Mouse (Mus musculus) CH12.LX (cell line): ENCODE measurements around the gene Rapgef2.

Experiments
- CTCF ChIP-seq, 2 experiments: IDR thresholded peaks in 1 of 2; conservative IDR thresholded peaks in 1 of 2; 2 replicates each; pipeline ENCODE4 v1.5.1; 2011 to 2012; ENCODE audit warnings: low read depth in 2 of 2, low read length in 2 of 2, improper control_type of control experiment in 1 of 2, inconsistent platforms in 1 of 2, mild to moderate bottlenecking in 1 of 2, moderate library complexity in 1 of 2
- EP300 ChIP-seq: IDR thresholded peaks from 2 replicates; pipeline ENCODE4 v1.6.1; 2011; ENCODE audit warnings: low read length, improper control_type of control experiment
- HCFC1 ChIP-seq: IDR thresholded peaks from 2 replicates; pipeline ENCODE4 v1.6.1; 2012; ENCODE audit warnings: low read depth, mild to moderate bottlenecking, inconsistent platforms, low read length, improper control_type of control experiment
- JUN ChIP-seq: IDR thresholded peaks from 2 replicates; pipeline ENCODE4 v1.6.1; 2011; ENCODE audit warnings: low read depth, mild to moderate bottlenecking, low read length, improper control_type of control experiment, moderate library complexity; ENCODE audit not compliant: insufficient read depth
- MEF2A ChIP-seq: IDR thresholded peaks from 2 replicates; pipeline ENCODE4 v1.6.1; 2014; ENCODE audit warnings: low read depth, mild to moderate bottlenecking, inconsistent platforms, low read length, improper control_type of control experiment, borderline replicate concordance
- POLR2A ChIP-seq: IDR thresholded peaks from 2 replicates; pipeline ENCODE4 v1.6.1; 2011; ENCODE audit warnings: low read depth, mild to moderate bottlenecking, improper control_type of control experiment, low read length
- POLR2AphosphoS2 ChIP-seq: IDR thresholded peaks from 2 replicates; pipeline ENCODE4 v1.6.1; 2011; ENCODE audit warnings: low read depth, low read length, improper control_type of control experiment
- ZMIZ1 ChIP-seq: IDR thresholded peaks from 2 replicates; pipeline ENCODE4 v1.6.1; 2012; ENCODE audit warnings: low read depth, mild to moderate bottlenecking, inconsistent platforms, low read length, improper control_type of control experiment
- ZNF384 ChIP-seq: IDR thresholded peaks from 2 replicates; pipeline ENCODE4 v1.6.1; 2012; ENCODE audit warnings: low read depth, low read length, improper control_type of control experiment, inconsistent platforms

DNA sequence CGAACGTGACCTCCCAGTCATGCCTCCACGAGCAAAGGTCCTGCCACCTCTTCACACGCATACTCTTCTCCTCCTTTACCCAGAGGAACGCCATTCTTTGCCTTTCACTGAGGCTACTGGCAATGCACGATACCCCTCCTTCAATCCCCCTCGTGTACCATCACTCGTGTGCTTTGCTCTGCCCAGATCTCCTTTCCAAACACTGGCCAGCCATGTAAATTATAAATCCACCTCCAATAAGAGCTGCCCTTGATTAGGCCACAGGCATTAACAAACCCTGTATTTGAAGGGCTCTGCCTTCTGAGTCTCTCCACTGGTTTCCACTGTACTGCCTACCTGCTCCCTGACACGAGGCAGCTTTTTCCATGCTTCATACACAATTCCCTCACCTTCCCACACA lies 94.3 kb downstream of the Rapgef2 start:
- TF ChIP-seq ZMIZ1 (no peak), HCFC1 (no peak), CTCF (conservative IDR thresholded peaks at IDR 0.05 in 1 of 2, IDR thresholded peaks at IDR 0.05 in 1 of 2; ENCODE audit: low read depth in 2 of 2, low read length in 2 of 2) (no peak), ZNF384 (no peak), JUN (no peak), MEF2A (no peak), POLR2AphosphoS2 (no peak), POLR2A (no peak), EP300 (no peak)
